ENCODE assay signal across 8 mouse cellular contexts in the genomic region with DNA sequence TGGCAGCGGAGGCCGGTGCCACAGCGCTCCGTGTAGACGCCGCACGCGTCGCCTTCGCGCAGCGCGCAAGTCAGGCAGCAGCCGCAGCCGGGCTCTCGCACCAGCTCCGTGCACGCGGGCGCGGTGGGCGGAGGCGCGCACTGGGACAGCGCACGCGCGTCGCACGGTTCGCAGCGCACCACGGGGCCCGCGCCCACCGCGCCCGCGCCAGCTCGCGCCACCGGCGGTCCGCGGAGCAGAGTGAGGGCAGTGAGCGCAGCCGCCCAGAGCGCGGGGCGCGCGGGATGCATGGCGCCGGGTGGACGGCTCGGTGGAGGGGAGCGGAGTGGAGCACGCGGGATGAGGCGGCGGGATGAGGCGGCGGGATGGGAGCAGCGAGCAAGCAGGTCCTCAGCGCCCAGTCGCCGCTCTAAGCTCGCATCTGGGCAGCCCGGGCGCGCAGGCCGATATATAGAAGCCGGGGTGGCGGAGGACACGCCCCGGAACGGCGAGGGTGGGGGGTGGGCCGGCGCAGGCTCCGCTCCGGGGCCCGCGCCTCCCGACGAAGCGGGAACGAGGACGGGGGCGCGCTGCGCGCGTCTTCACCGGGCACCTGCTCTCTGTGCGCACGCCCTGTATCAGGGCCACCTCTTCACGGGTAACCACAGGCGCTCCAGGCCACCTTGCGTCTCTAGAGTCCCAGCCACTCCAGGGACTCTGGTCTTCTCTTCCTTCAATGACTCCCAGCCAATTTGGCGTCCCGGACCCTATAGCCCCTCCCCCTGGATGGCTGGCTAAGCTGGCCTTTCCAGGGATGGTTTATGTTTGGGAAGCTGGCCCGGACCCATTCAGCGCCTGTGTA. TPM values are rescaled to one million over a fixed set of nuclear protein-coding genes. Genes with fewer than 3 reads are reported as not detected.
A peak's percentile ranks its signal among the peaks of the same experiment; 100 is the strongest.
DNase-seq lines count a peak whose midpoint lies in the region; ATAC-seq lines count a peak whose summit lies in the region.

A gene (minus strand): TSS at position 423 of the 841 bp plus-strand sequence.

- peak within 1 kb of the TSS; percentile 59 for H3K4me3 ChIP-seq in hindbrain, embryonic 11.5 days (ENCODE audit: low read depth, low read length)
- peak within 1 kb of the TSS; percentile 65 for H3K4me3 ChIP-seq in stomach, embryonic 16.5 days (replicated peaks; ENCODE audit: low read length)

- peaks cover 27% of the 10 kb centered on the region for H3K27me3 ChIP-seq in hindbrain, embryonic 11.5 days (ENCODE audit: control insufficient read depth, insufficient read depth, low read length)
- H3K27me3 ChIP-seq in stomach, embryonic 16.5 days (ENCODE audit: control insufficient read depth, insufficient read depth, low read length) = peaks cover 18% of the 10 kb centered on the region

- H3K27ac ChIP-seq in hindbrain, embryonic 11.5 days (ENCODE audit: low read depth, low read length) = no peak within 1 kb of the TSS
- 0 out of 2 replicates have a peak within 1 kb of the TSS, but pooled peaks have one; percentile 53 for H3K27ac ChIP-seq in stomach, embryonic 16.5 days (ENCODE audit: low read length)

- DNase-seq in cerebellum, adult 11 months = peak; percentile 21
- no peak for DNase-seq in cerebellum, adult 11-12 months
- peak; percentile 87 to 91 for DNase-seq in cerebellum, postnatal 10 days
- peak; percentile 56 to 75 for DNase-seq in frontal cortex, postnatal 14 days (ENCODE audit: low spot score in 2 of 2)
- peak; percentile 81 for DNase-seq in hindbrain, embryonic 11.5 days (ENCODE audit: low spot score)
- peak; percentile 77 to 90 for DNase-seq in left cerebral cortex, adult 18-20 months (ENCODE audit: low spot score in 2 of 2)
- peak; percentile 73 for DNase-seq in mesoderm, embryonic 11.5 days (ENCODE audit: low read depth, low spot score)

- WGBS in hindbrain, embryonic 11.5 days = under 1% methylated on average over 81 of the region's 104 CpGs
- WGBS in stomach, embryonic 16.5 days = under 1% methylated on average over 103 of the region's 104 CpGs

- H3K9me3 ChIP-seq in hindbrain, embryonic 11.5 days (ENCODE audit: control insufficient read depth, low read length) = no peaks in the 10 kb centered on the region
- H3K9me3 ChIP-seq in stomach, embryonic 16.5 days (replicated peaks; ENCODE audit: control insufficient read depth, low read length) = no peaks in the 10 kb centered on the region

- no peaks in the 10 kb centered on the region; the same call in 1 of the 2 replicates for H3K4me1 ChIP-seq in hindbrain, embryonic 11.5 days (replicated peaks; ENCODE audit: control insufficient read depth, insufficient read depth, low read length)
- H3K4me1 ChIP-seq in stomach, embryonic 16.5 days (ENCODE audit: control insufficient read depth, insufficient read depth, low read length) = peaks cover 16% of the 10 kb centered on the region; the same call in 1 of the 2 replicates

- H3K4me2 ChIP-seq in hindbrain, embryonic 11.5 days (replicated peaks; ENCODE audit: low read depth, low read length) = peak within 1 kb of the TSS; percentile 91
- H3K4me2 ChIP-seq in stomach, embryonic 16.5 days (ENCODE audit: low read depth, low read length) = peak within 1 kb of the TSS; percentile 94

- ATAC-seq in hindbrain, embryonic 11.5 days (ENCODE audit: low FRiP score) = peak; percentile 86
- peak; percentile 85 for ATAC-seq in stomach, embryonic 16.5 days (ENCODE audit: insufficient read depth, low FRiP score)

- no peaks in the 10 kb centered on the region for H3K36me3 ChIP-seq in hindbrain, embryonic 11.5 days (ENCODE audit: control insufficient read depth, insufficient read depth, low read length)
- H3K36me3 ChIP-seq in stomach, embryonic 16.5 days (ENCODE audit: control insufficient read depth, insufficient read depth, low read length) = no peaks in the 10 kb centered on the region

- H3K9ac ChIP-seq in hindbrain, embryonic 11.5 days (ENCODE audit: low read depth, low read length) = peak within 1 kb of the TSS; percentile 61
- H3K9ac ChIP-seq in stomach, embryonic 16.5 days (ENCODE audit: low read length) = peak within 1 kb of the TSS; percentile 73

RNA-seq across cellular contexts. Expression of the gene that starts here (rescaled TPM):
- 16.8 and 19.1 TPM in 2 replicates for polyA plus RNA-seq in hindbrain, embryonic 11.5 days (2014; fragmentation: Nextera tagmentation; extraction: Ambion mirVana)
- 1 to 10 TPM; 5.8 to 7.4 TPM for total RNA-seq in left cerebral cortex, adult 18-20 months (2021)
- polyA plus RNA-seq in stomach, embryonic 16.5 days (2015; fragmentation: Nextera tagmentation; extraction: Ambion mirVana) = 41.4 and 50.8 TPM in 2 replicates
